Mouse (Mus musculus) limb, embryonic 13.5 days (tissue): ENCODE measurements at regions not wholly inside any gene's neighbourhood (a gene's known extent, or its start where the extent isn't known, plus 50 kb on each side); places are given as distances from the start of the nearest gene placed in this dataset.

Experiments
- ATAC-seq: fragments of 200-750 bp; cut with Nextera tagmentation; 2 replicates; pipeline ENCODE4 v1.8.0; 2017; ENCODE audit warnings: low read depth, moderate number of reproducible peaks, moderate TSS enrichment; ENCODE audit not compliant: low FRiP score
- H3K27ac ChIP-seq: fragments of 300-500 bp; sonication (generic); 2 replicates; pipeline ENCODE4 v1.5.1; 2015; ENCODE audit warnings: inconsistent platforms, mild to moderate bottlenecking, moderate library complexity
- H3K27me3 ChIP-seq: fragments of 300-500 bp; sonication (generic); 2 replicates; pipeline ENCODE4 v1.6.1; 2015; ENCODE audit warnings: mild to moderate bottlenecking, inconsistent platforms
- H3K36me3 ChIP-seq: fragments of 300-500 bp; sonication (generic); 2 replicates; pipeline ENCODE4 v1.6.1; 2015; ENCODE audit warnings: inconsistent platforms, mild to moderate bottlenecking, moderate library complexity
- H3K4me1 ChIP-seq: fragments of 300-500 bp; sonication (generic); 2 replicates; pipeline ENCODE4 v1.6.1; 2015; ENCODE audit warnings: inconsistent platforms
- H3K4me2 ChIP-seq: fragments of 300-500 bp; sonication (generic); replicated peaks from 2 replicates; pipeline ENCODE4 v1.6.1; 2015; ENCODE audit warnings: inconsistent platforms, mild to moderate bottlenecking, moderate library complexity
- H3K4me3 ChIP-seq: fragments of 300-500 bp; sonication (generic); 2 replicates; pipeline ENCODE4 v1.5.1; 2015; ENCODE audit warnings: moderate library complexity, mild to moderate bottlenecking, inconsistent platforms
- H3K9ac ChIP-seq: fragments of 300-500 bp; sonication (generic); 2 replicates; pipeline ENCODE4 v1.6.1; 2015; ENCODE audit warnings: mild to moderate bottlenecking, inconsistent platforms
- H3K9me3 ChIP-seq: fragments of 300-500 bp; sonication (generic); 2 replicates; pipeline ENCODE4 v1.6.1; 2016; ENCODE audit warnings: inconsistent platforms
- WGBS: fragments of 180-500 bp; shearing (Covaris S2); methylation state at CpG from one replicate; pipeline ENCODE4 v1.1.7; 2015; 5-methylcytosine and 5-hydroxymethylcytosine counted together

DNA sequence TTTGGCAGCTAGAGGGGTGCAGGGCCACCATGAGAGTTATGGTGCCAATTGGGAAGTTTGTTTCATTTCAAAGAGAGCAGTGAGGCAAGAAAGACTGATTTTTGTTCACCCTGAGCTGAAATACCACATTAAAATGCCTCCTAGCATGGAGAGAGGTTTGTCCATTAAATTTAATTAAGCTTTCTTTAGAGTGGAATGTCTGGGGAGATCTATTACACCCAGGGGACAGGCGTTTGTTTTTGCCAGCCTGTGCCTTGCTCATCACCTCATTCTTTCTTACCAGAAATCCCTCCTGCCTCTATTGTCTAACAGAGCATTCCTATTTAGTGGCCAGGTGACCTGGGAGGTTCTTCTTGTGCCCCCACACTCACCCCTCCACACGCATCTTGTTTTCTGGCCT lies 55.2 kb upstream of the Rcn1 start:
- Histone ChIP-seq H3K9me3 (no peaks in the 10 kb centered on the region), H3K4me2 (no peak overlapping the region), H3K27me3 (no peaks in the 10 kb centered on the region), H3K36me3 (no peaks in the 10 kb centered on the region), H3K4me3 (no peak overlapping the region), H3K27ac (no peak overlapping the region), H3K4me1 (no peaks in the 10 kb centered on the region), H3K9ac (no peak overlapping the region)
- WGBS, result 51% methylated on average over 2 of the region's 2 CpGs
- no peak for ATAC-seq

DNA sequence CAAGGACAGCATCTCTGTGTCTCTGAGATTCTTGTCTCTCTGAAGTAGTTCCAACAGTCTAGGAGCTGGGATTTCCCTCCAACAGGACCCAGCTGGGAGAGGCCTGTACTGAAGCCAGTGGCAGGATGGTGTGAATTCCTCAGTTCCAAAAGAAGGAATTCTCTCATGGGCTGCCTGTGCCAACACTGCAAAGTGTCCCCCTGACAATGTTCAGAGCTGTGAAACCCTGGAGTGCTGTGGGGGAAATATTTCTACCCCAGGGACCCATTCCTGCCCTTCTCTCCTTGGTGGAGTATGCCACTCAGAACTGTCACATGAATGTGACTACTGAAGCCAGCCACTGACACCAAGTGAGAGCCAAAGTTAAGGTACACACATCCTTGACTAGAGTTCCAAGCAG lies 55.7 kb upstream of the Rcn1 start:
- no peak overlapping the region for H3K9ac ChIP-seq
- no peak overlapping the region for H3K27ac ChIP-seq
- no peak overlapping the region for H3K4me3 ChIP-seq
- H3K4me2 ChIP-seq, result no peak overlapping the region
- H3K4me1 ChIP-seq, result no peaks in the 10 kb centered on the region
- H3K36me3 ChIP-seq, result no peaks in the 10 kb centered on the region
- no peaks in the 10 kb centered on the region for H3K9me3 ChIP-seq
- H3K27me3 ChIP-seq, result no peaks in the 10 kb centered on the region
- no peak for ATAC-seq

DNA sequence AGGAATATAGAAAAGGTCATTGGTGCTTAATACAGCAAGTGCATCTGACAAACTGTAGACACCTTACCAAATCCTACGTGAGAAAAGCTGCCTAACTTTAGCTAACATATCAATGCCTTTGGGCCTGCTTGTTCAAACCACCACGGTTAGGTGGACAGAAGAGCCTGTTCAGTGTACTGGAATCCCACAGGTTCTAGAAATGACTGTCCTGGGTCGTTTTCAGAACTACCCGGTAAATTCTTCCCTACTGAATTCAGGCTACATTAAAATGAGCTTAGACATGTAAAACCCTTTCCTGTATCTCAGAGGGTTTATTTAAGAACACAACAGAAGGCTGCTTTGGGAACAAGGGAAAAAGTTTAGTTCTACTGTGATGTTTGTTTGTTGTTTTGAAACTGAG lies 59.5 kb upstream of the Rcn1 start:
- no peaks in the 10 kb centered on the region for H3K9me3 ChIP-seq
- no peak overlapping the region for H3K4me2 ChIP-seq
- ATAC-seq, result no peak
- no peaks in the 10 kb centered on the region; the same call in 1 of the 2 replicates for H3K27me3 ChIP-seq
- 84% methylated on average over 4 of the region's 4 CpGs for WGBS
- H3K36me3 ChIP-seq, result no peaks in the 10 kb centered on the region
- no peak overlapping the region for H3K4me3 ChIP-seq
- no peak overlapping the region for H3K27ac ChIP-seq
- H3K4me1 ChIP-seq, result no peaks in the 10 kb centered on the region
- no peak overlapping the region for H3K9ac ChIP-seq

- Histone ChIP-seq H3K4me3 (no peak overlapping the region), H3K9me3 (no peaks in the 10 kb centered on the region), H3K9ac (no peak overlapping the region), H3K27me3 (no peaks in the 10 kb centered on the region; the same call in 1 of the 2 replicates), H3K27ac (no peak overlapping the region), H3K36me3 (no peaks in the 10 kb centered on the region), H3K4me1 (no peaks in the 10 kb centered on the region), H3K4me2 (no peak overlapping the region)
- 81% methylated on average over 9 of the region's 9 CpGs for WGBS
- no peak for ATAC-seq
Observed at GRCm38 (mm10) chr2:105459512-105459911, 60.4 kb upstream of the Rcn1 start.

DNA sequence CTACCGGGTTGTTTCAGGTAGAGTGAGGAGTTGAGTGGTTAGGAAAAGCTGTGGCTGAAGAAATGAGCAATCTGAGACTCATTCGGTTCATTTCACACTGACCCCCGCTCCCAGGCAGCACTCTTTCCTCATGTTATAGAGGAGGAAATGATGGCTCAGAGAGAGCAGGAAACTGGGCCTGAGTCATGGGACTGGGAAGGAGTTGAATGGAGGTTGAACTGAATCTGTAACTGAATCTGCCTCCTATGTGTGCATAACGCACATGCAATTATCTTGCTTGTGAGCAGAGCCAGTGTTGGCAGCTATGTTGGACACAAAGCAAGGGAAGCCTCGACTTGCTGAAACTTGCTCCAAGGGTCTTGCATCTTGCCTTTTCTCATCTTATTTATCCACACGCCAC lies 66.5 kb upstream of the Rcn1 start:
- Histone ChIP-seq H3K27ac (no peak overlapping the region), H3K36me3 (no peaks in the 10 kb centered on the region), H3K9ac (no peak overlapping the region), H3K4me3 (no peak overlapping the region), H3K4me2 (no peak overlapping the region), H3K4me1 (no peaks in the 10 kb centered on the region), H3K9me3 (no peaks in the 10 kb centered on the region), H3K27me3 (no peaks in the 10 kb centered on the region; the same call in 1 of the 2 replicates)
- ATAC-seq, result no peak
- 81% methylated on average over 6 of the region's 6 CpGs for WGBS

DNA sequence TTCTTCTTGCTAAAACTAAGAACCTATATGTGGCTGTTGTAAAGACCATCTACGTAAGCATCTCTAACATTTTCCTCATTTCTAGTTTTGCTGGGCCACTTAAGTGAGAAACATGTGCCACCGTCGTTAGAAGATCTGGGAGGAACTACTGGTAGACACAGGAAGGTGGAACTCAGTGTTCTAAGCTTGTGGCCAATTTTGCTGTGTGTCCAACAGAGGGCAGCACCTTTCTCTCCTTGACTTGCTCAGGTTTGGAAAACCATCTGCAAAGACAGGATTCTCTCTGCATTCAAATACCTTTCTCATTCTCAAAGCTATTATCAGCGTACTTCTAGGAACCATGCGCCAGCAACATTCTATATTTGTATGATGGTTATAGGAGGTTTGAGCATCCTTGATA lies 69.8 kb upstream of the Rcn1 start:
- Histone ChIP-seq H3K4me2 (no peak overlapping the region), H3K4me1 (no peaks in the 10 kb centered on the region), H3K4me3 (no peak overlapping the region), H3K9ac (no peak overlapping the region), H3K27ac (no peak overlapping the region), H3K9me3 (no peaks in the 10 kb centered on the region), H3K36me3 (no peaks in the 10 kb centered on the region), H3K27me3 (no peaks in the 10 kb centered on the region)
- 39% methylated on average over 5 of the region's 5 CpGs for WGBS
- ATAC-seq, result no peak

DNA sequence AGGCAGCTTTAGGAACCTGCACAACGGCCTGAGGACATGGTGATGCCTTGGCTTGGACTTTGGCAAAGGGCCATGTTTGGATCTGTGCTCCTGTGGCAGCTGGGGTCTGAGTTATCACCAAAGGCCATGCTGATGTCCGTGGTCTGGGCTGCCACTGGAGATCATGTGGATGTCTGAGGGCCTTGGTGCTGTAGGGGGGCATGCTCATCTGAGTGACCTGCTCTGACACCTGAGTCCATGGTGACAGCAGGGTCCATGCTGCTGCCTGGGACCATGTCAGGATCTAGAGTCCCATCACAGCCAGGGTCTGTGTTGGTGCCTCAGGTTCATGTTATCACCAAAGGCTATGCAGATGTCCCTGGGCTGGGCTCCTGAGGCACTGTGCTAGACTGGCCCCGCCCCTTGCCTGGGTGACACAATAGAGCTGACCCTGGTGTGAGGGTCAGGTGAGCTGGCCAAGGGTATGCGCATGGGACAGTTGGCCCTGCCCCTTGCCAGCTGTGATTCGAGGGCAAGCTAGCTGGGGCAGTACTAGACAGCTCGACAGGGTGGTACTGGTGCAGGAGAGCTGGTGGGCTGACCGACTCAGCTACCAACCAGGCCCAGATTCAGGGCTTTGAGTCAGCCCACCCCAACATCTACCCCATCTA lies 77.0 kb upstream of the Rcn1 start:
- ATAC-seq, result peak; percentile 59; the same call in 1 of the 2 replicates
- H3K36me3 ChIP-seq, result no peaks in the 10 kb centered on the region
- H3K27ac ChIP-seq, result no peak overlapping the region
- no peaks in the 10 kb centered on the region for H3K4me1 ChIP-seq
- no peaks in the 10 kb centered on the region for H3K27me3 ChIP-seq
- WGBS, result 78% methylated on average over 7 of the region's 7 CpGs
- no peak overlapping the region for H3K9ac ChIP-seq
- H3K4me3 ChIP-seq, result no peak overlapping the region
- no peaks in the 10 kb centered on the region for H3K9me3 ChIP-seq
- no peak overlapping the region for H3K4me2 ChIP-seq

- Histone ChIP-seq H3K4me2 (no peak overlapping the region), H3K4me1 (0 out of 2 replicates have a peak, but pooled peaks cover 3% of the 10 kb centered on the region), H3K9me3 (no peaks in the 10 kb centered on the region), H3K27ac (no peak overlapping the region), H3K4me3 (no peak overlapping the region), H3K27me3 (no peaks in the 10 kb centered on the region), H3K36me3 (no peaks in the 10 kb centered on the region), H3K9ac (no peak overlapping the region)
- WGBS, result 60% methylated on average over 11 of the region's 11 CpGs
- ATAC-seq, result no peak
Observed at GRCm38 (mm10) chr2:105481990-105482592, 83.0 kb upstream of the Rcn1 start.

- no peak for ATAC-seq
- Histone ChIP-seq H3K27ac (no peak overlapping the region), H3K4me1 (0 out of 2 replicates have a peak, but pooled peaks cover 3% of the 10 kb centered on the region), H3K4me2 (no peak overlapping the region), H3K9ac (no peak overlapping the region), H3K27me3 (no peaks in the 10 kb centered on the region), H3K4me3 (no peak overlapping the region), H3K9me3 (no peaks in the 10 kb centered on the region), H3K36me3 (no peaks in the 10 kb centered on the region)
- WGBS, result 61% methylated on average over 3 of the region's 3 CpGs
Observed at GRCm38 (mm10) chr2:105484496-105484895, 85.4 kb upstream of the Rcn1 start.

- Histone ChIP-seq H3K9ac (no peak overlapping the region), H3K4me1 (0 out of 2 replicates have a peak, but pooled peaks cover 3% of the 10 kb centered on the region), H3K9me3 (no peaks in the 10 kb centered on the region), H3K4me3 (no peak overlapping the region), H3K27me3 (no peaks in the 10 kb centered on the region), H3K36me3 (no peaks in the 10 kb centered on the region), H3K4me2 (no peak overlapping the region), H3K27ac (no peak overlapping the region)
- ATAC-seq, result no peak
- WGBS, result 80% methylated on average over 8 of the region's 8 CpGs
Observed at GRCm38 (mm10) chr2:105485286-105485685, 86.2 kb upstream of the Rcn1 start.

DNA sequence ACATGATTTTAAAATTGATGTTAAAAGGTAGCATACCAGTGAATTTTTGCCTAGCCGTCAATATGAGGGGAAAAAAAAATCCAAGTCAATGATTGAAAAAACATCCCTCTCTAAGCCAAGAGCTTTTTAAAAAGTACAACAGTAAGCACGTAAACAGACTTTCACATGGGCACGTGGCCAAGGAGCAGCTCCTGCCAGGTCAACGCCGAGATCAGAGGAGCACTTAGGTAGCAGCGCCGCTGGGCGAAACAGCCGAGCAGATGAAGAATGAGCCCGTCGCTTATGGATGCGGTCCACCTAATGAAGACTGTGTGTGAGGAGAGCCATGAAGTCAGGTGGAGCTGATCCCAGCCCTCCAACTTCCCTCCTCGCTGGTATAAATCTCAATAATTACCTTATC lies 96.7 kb upstream of the Rcn1 start:
- Histone ChIP-seq H3K9me3 (no peaks in the 10 kb centered on the region), H3K27ac (no peak overlapping the region), H3K36me3 (no peaks in the 10 kb centered on the region), H3K9ac (no peak overlapping the region), H3K4me3 (no peak overlapping the region), H3K4me2 (no peak overlapping the region), H3K27me3 (no peaks in the 10 kb centered on the region), H3K4me1 (no peaks in the 10 kb centered on the region)
- 56% methylated on average over 13 of the region's 13 CpGs for WGBS
- ATAC-seq, result no peak; the same call in 1 of the 2 replicates

DNA sequence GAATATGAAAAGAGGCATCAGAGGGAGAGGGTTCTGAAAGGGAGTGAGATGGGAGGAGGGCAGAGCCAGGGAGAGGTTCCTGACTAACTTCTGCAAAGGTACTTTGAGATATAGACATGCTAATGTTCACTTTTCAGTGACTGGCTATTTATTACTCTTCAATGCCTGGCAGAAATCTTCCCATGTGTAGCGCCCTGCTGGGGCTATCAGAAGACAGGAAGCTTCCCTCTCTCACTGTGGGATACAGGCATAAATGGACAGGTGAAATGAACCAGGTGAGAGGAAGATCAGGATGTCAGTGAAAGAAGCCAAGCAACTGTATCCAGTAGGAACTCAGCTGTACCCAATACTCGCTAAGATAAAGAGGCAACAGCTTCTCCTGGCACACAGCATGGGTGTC lies 105.1 kb upstream of the Rcn1 start:
- Histone ChIP-seq H3K4me3 (no peak overlapping the region), H3K27me3 (no peaks in the 10 kb centered on the region), H3K27ac (no peak overlapping the region), H3K4me2 (no peak overlapping the region), H3K36me3 (no peaks in the 10 kb centered on the region), H3K9me3 (no peaks in the 10 kb centered on the region), H3K4me1 (no peaks in the 10 kb centered on the region), H3K9ac (no peak overlapping the region)
- no peak for ATAC-seq
- 57% methylated on average over 2 of the region's 2 CpGs for WGBS

- WGBS, result 81% methylated on average over 4 of the region's 4 CpGs
- H3K36me3 ChIP-seq, result no peaks in the 10 kb centered on the region
- no peak overlapping the region for H3K9ac ChIP-seq
- H3K27ac ChIP-seq, result no peak overlapping the region
- ATAC-seq, result no peak
- H3K4me2 ChIP-seq, result no peak overlapping the region
- H3K4me3 ChIP-seq, result no peak overlapping the region
- no peaks in the 10 kb centered on the region for H3K27me3 ChIP-seq
- H3K4me1 ChIP-seq, result no peaks in the 10 kb centered on the region
- no peaks in the 10 kb centered on the region for H3K9me3 ChIP-seq
Observed at GRCm38 (mm10) chr2:105505554-105505953, 106.4 kb upstream of the Rcn1 start.
